Mouse (Mus musculus): Measurements from ENCODE around the gene Maml1. TPM values are rescaled to one million over a fixed set of nuclear protein-coding genes. Genes with fewer than 3 reads are reported as not detected.

Gene Maml1
- 5.0 and 6.0 TPM in 2 replicates for polyA plus RNA-seq (2015; fragmentation: Nextera tagmentation; extraction: Ambion mirVana)

GRCm38 (mm10) chr11:50292190-50292855 is at the start of gene Maml1:
Maml1 (minus strand) TSS chr11:50292311.
- Histone ChIP-seq H3K4me1 (replicated peaks; ENCODE audit: insufficient read depth, low read length) (no peaks in the 10 kb centered on the region), H3K9me3 (replicated peaks; ENCODE audit: low read length) (no peaks in the 10 kb centered on the region), H3K4me3 (replicated peaks; ENCODE audit: low read depth, low read length) (peak within 1 kb of the TSS; percentile 91), H3K36me3 (ENCODE audit: insufficient read depth, low read length) (peaks cover 22% of the 10 kb centered on the region), H3K4me2 (ENCODE audit: low read length) (peak within 1 kb of the TSS; percentile 76), H3K27ac (peak within 1 kb of the TSS; percentile 98), H3K27me3 (ENCODE audit: insufficient read depth, low read length) (no peaks in the 10 kb centered on the region), H3K9ac (ENCODE audit: low read depth, low read length) (peak within 1 kb of the TSS; percentile 98)
- under 1% methylated on average over 45 of the region's 45 CpGs for WGBS
- DNase-seq (ENCODE audit: low spot score) (peak; percentile 100), ATAC-seq (replicated peaks; ENCODE audit: low FRiP score, low read depth) (peak; percentile 96)
- peak; percentile 26; the same call in 1 of the 2 replicates for TF ChIP-seq CTCF (IDR thresholded peaks at IDR 0.05; ENCODE audit: low read depth)

- 59% methylated on average over 4 of the region's 4 CpGs for WGBS
- DNase-seq (ENCODE audit: low spot score) (no peak), ATAC-seq (replicated peaks; ENCODE audit: low FRiP score, low read depth) (no peak)
- Histone ChIP-seq H3K27me3 (ENCODE audit: insufficient read depth, low read length) (no peaks in the 10 kb centered on the region), H3K27ac (no peak overlapping the region), H3K4me3 (replicated peaks; ENCODE audit: low read depth, low read length) (no peak overlapping the region), H3K9ac (ENCODE audit: low read depth, low read length) (no peak overlapping the region), H3K4me1 (replicated peaks; ENCODE audit: insufficient read depth, low read length) (no peaks in the 10 kb centered on the region), H3K36me3 (ENCODE audit: insufficient read depth, low read length) (no peaks in the 10 kb centered on the region), H3K9me3 (replicated peaks; ENCODE audit: low read length) (no peaks in the 10 kb centered on the region), H3K4me2 (ENCODE audit: low read length) (no peak overlapping the region)
- TF ChIP-seq CTCF (IDR thresholded peaks at IDR 0.05; ENCODE audit: low read depth) = no peak
Observed at GRCm38 (mm10) chr11:50336891-50337290, 44.8 kb upstream of the Maml1 start.

GRCm38 (mm10) chr11:50336126-50336525 is 44.0 kb upstream of the Maml1 start:
- DNase-seq (ENCODE audit: low spot score) (no peak), ATAC-seq (replicated peaks; ENCODE audit: low FRiP score, low read depth) (no peak)
- Histone ChIP-seq H3K4me1 (replicated peaks; ENCODE audit: insufficient read depth, low read length) (no peaks in the 10 kb centered on the region), H3K9ac (ENCODE audit: low read depth, low read length) (no peak overlapping the region), H3K36me3 (ENCODE audit: insufficient read depth, low read length) (no peaks in the 10 kb centered on the region), H3K4me2 (ENCODE audit: low read length) (no peak overlapping the region), H3K27ac (no peak overlapping the region), H3K4me3 (replicated peaks; ENCODE audit: low read depth, low read length) (no peak overlapping the region), H3K27me3 (ENCODE audit: insufficient read depth, low read length) (no peaks in the 10 kb centered on the region), H3K9me3 (replicated peaks; ENCODE audit: low read length) (no peaks in the 10 kb centered on the region)
- no peak for TF ChIP-seq CTCF (IDR thresholded peaks at IDR 0.05; ENCODE audit: low read depth)
- WGBS = 13% methylated on average over 1 of the region's 1 CpGs

- Histone ChIP-seq H3K9ac (ENCODE audit: low read depth, low read length) (no peak overlapping the region), H3K27ac (no peak overlapping the region), H3K27me3 (ENCODE audit: insufficient read depth, low read length) (no peaks in the 10 kb centered on the region), H3K36me3 (ENCODE audit: insufficient read depth, low read length) (no peaks in the 10 kb centered on the region), H3K9me3 (replicated peaks; ENCODE audit: low read length) (no peaks in the 10 kb centered on the region), H3K4me1 (replicated peaks; ENCODE audit: insufficient read depth, low read length) (no peaks in the 10 kb centered on the region), H3K4me3 (replicated peaks; ENCODE audit: low read depth, low read length) (no peak overlapping the region), H3K4me2 (ENCODE audit: low read length) (no peak overlapping the region)
- DNase-seq (ENCODE audit: low spot score) (no peak), ATAC-seq (replicated peaks; ENCODE audit: low FRiP score, low read depth) (no peak)
- WGBS = 91% methylated on average over 3 of the region's 3 CpGs
- TF ChIP-seq CTCF (IDR thresholded peaks at IDR 0.05; ENCODE audit: low read depth) = no peak
Observed at GRCm38 (mm10) chr11:50333181-50333580, 41.1 kb upstream of the Maml1 start.

- Histone ChIP-seq H3K9me3 (replicated peaks; ENCODE audit: low read length) (no peaks in the 10 kb centered on the region), H3K9ac (ENCODE audit: low read depth, low read length) (no peak overlapping the region), H3K4me3 (replicated peaks; ENCODE audit: low read depth, low read length) (no peak overlapping the region), H3K27ac (no peak overlapping the region), H3K36me3 (ENCODE audit: insufficient read depth, low read length) (no peaks in the 10 kb centered on the region), H3K4me1 (replicated peaks; ENCODE audit: insufficient read depth, low read length) (0 out of 2 replicates have a peak, but pooled peaks cover 4% of the 10 kb centered on the region), H3K4me2 (ENCODE audit: low read length) (no peak overlapping the region), H3K27me3 (ENCODE audit: insufficient read depth, low read length) (no peaks in the 10 kb centered on the region)
- no peak for ATAC-seq (replicated peaks; ENCODE audit: low FRiP score, low read depth)
- WGBS = 89% methylated on average over 1 of the region's 1 CpGs
- no peak for TF ChIP-seq CTCF (IDR thresholded peaks at IDR 0.05; ENCODE audit: low read depth)
- DNase-seq (ENCODE audit: low spot score) = no peak
Observed at GRCm38 (mm10) chr11:50329378-50329777, 37.3 kb upstream of the Maml1 start.

- TF ChIP-seq CTCF (IDR thresholded peaks at IDR 0.05; ENCODE audit: low read depth) = no peak
- no peaks in the 10 kb centered on the region for H3K36me3 ChIP-seq (ENCODE audit: insufficient read depth, low read length)
- H3K4me1 ChIP-seq (replicated peaks; ENCODE audit: insufficient read depth, low read length) = 0 out of 2 replicates have a peak, but pooled peaks cover 4% of the 10 kb centered on the region
- no peak overlapping the region for H3K9ac ChIP-seq (ENCODE audit: low read depth, low read length)
- no peak overlapping the region for H3K4me2 ChIP-seq (ENCODE audit: low read length)
- no peak overlapping the region for H3K27ac ChIP-seq
- no peak overlapping the region for H3K4me3 ChIP-seq (replicated peaks; ENCODE audit: low read depth, low read length)
- DNase-seq (ENCODE audit: low spot score) (no peak), ATAC-seq (replicated peaks; ENCODE audit: low FRiP score, low read depth) (no peak)
- 69% methylated on average over 3 of the region's 3 CpGs for WGBS
- H3K27me3 ChIP-seq (ENCODE audit: insufficient read depth, low read length) = no peaks in the 10 kb centered on the region
- H3K9me3 ChIP-seq (replicated peaks; ENCODE audit: low read length) = no peaks in the 10 kb centered on the region
Observed at GRCm38 (mm10) chr11:50328075-50328625, 36.0 kb upstream of the Maml1 start.

Measured in kidney, postnatal 0 days (tissue).